Mouse (Mus musculus) neural tube, embryonic 14.5 days (tissue): ENCODE measurements at regions not wholly inside any gene's neighbourhood (a gene's known extent, or its start where the extent isn't known, plus 50 kb on each side); places are given as distances from the start of the nearest gene placed in this dataset.
A peak's percentile ranks its signal among the peaks of the same experiment; 100 is the strongest.

Experiments used
- ATAC-seq: fragments of 200-750 bp; cut with Nextera tagmentation; 2 replicates; pipeline ENCODE4 v1.8.0; 2017; ENCODE audit warnings: low read depth, mild to moderate bottlenecking, moderate TSS enrichment, moderate library complexity
- H3K27ac ChIP-seq: fragments of 300-500 bp; sonication (generic); 2 replicates; pipeline ENCODE4 v1.5.1; 2014; ENCODE audit warnings: low read depth, mild to moderate bottlenecking, control low read depth, low read length, moderate library complexity, mixed read lengths
- H3K27me3 ChIP-seq: fragments of 300-500 bp; sonication (generic); 2 replicates; pipeline ENCODE4 v1.6.1; 2014; ENCODE audit warnings: low read length; ENCODE audit not compliant: control insufficient read depth, insufficient read depth
- H3K36me3 ChIP-seq: fragments of 300-500 bp; sonication (generic); 2 replicates; pipeline ENCODE4 v1.6.1; 2014; ENCODE audit warnings: low read length, mixed read lengths; ENCODE audit not compliant: control insufficient read depth, insufficient read depth
- H3K4me1 ChIP-seq: fragments of 300-500 bp; sonication (generic); 2 replicates; pipeline ENCODE4 v1.6.1; 2014; ENCODE audit warnings: low read length; ENCODE audit not compliant: control insufficient read depth, insufficient read depth
- H3K4me2 ChIP-seq: fragments of 300-500 bp; sonication (generic); 2 replicates; pipeline ENCODE4 v1.6.1; 2014; ENCODE audit warnings: mild to moderate bottlenecking, low read depth, low read length, control low read depth
- H3K4me3 ChIP-seq: fragments of 300-500 bp; sonication (generic); 2 replicates; pipeline ENCODE4 v1.5.1; 2014; ENCODE audit warnings: low read depth, low read length, control low read depth, mixed read lengths
- H3K9ac ChIP-seq: fragments of 300-500 bp; sonication (generic); replicated peaks from 2 replicates; pipeline ENCODE4 v1.6.1; 2014; ENCODE audit warnings: low read depth, mild to moderate bottlenecking, control low read depth, low read length, mixed read lengths
- H3K9me3 ChIP-seq: fragments of 300-500 bp; sonication (generic); 2 replicates; pipeline ENCODE4 v1.6.1; 2016; ENCODE audit warnings: low read length; ENCODE audit not compliant: control insufficient read depth
- WGBS: fragments of 180-500 bp; shearing (Covaris S2); extraction: QIAGEN DNeasy Blood & Tissue Kit; methylation state at CpG from one replicate; pipeline ENCODE4 v1.1.7; 2014; 5-methylcytosine and 5-hydroxymethylcytosine counted together

GRCm38 (mm10) chr15:36719241-36719640 lies 288.3 kb downstream of the Zfp706 start:
- H3K36me3 ChIP-seq: no peaks in the 10 kb centered on the region
- no peak for ATAC-seq
- H3K9me3 ChIP-seq: no peaks in the 10 kb centered on the region
- no peak overlapping the region for H3K9ac ChIP-seq
- H3K4me1 ChIP-seq: 0 out of 2 replicates have a peak, but pooled peaks cover 3% of the 10 kb centered on the region
- no peak overlapping the region for H3K4me3 ChIP-seq
- WGBS: 83% methylated on average over 2 of the region's 2 CpGs
- no peak overlapping the region for H3K27ac ChIP-seq
- no peaks in the 10 kb centered on the region for H3K27me3 ChIP-seq
- H3K4me2 ChIP-seq: no peak overlapping the region

GRCm38 (mm10) chr15:36717835-36718234 lies 289.7 kb downstream of the Zfp706 start:
- Histone ChIP-seq H3K4me3 (no peak overlapping the region), H3K4me2 (no peak overlapping the region), H3K9me3 (no peaks in the 10 kb centered on the region), H3K36me3 (no peaks in the 10 kb centered on the region), H3K27ac (no peak overlapping the region), H3K27me3 (no peaks in the 10 kb centered on the region), H3K4me1 (0 out of 2 replicates have a peak, but pooled peaks cover 3% of the 10 kb centered on the region), H3K9ac (no peak overlapping the region)
- WGBS: 87% methylated on average over 6 of the region's 6 CpGs
- ATAC-seq: no peak

GRCm38 (mm10) chr15:36716686-36717038 lies 290.9 kb downstream of the Zfp706 start:
- H3K27ac ChIP-seq: peak overlapping the region; percentile 64; the same call in 1 of the 2 replicates
- ATAC-seq: no peak
- no peaks in the 10 kb centered on the region for H3K36me3 ChIP-seq
- 0 out of 2 replicates have a peak, but pooled peaks cover 3% of the 10 kb centered on the region for H3K4me1 ChIP-seq
- H3K4me2 ChIP-seq: peak overlapping the region; percentile 36; the same call in 1 of the 2 replicates
- H3K9me3 ChIP-seq: no peaks in the 10 kb centered on the region
- H3K27me3 ChIP-seq: no peaks in the 10 kb centered on the region
- no peak overlapping the region for H3K4me3 ChIP-seq
- 0 out of 2 replicates have a peak overlapping the region, but pooled peaks have one; percentile 22 for H3K9ac ChIP-seq

GRCm38 (mm10) chr15:36715745-36716685 lies 291.6 kb downstream of the Zfp706 start:
- ATAC-seq: peak; percentile 84

GRCm38 (mm10) chr15:36715159-36715558 lies 292.4 kb downstream of the Zfp706 start:
- 91% methylated on average over 6 of the region's 6 CpGs for WGBS
- no peak overlapping the region for H3K4me3 ChIP-seq
- H3K4me1 ChIP-seq: 0 out of 2 replicates have a peak, but pooled peaks cover 3% of the 10 kb centered on the region
- no peaks in the 10 kb centered on the region for H3K27me3 ChIP-seq
- H3K9ac ChIP-seq: no peak overlapping the region
- no peaks in the 10 kb centered on the region for H3K9me3 ChIP-seq
- no peaks in the 10 kb centered on the region for H3K36me3 ChIP-seq
- ATAC-seq: no peak
- no peak overlapping the region for H3K4me2 ChIP-seq
- no peak overlapping the region for H3K27ac ChIP-seq

More at GRCm38 (mm10) chr15:36715745-36716685, 291.6 kb downstream of the Zfp706 start:
- 0 out of 2 replicates have a peak, but pooled peaks cover 3% of the 10 kb centered on the region for H3K4me1 ChIP-seq
- H3K27me3 ChIP-seq: no peaks in the 10 kb centered on the region
- no peaks in the 10 kb centered on the region for H3K9me3 ChIP-seq
- WGBS: 24% methylated on average over 26 of the region's 26 CpGs
- peak overlapping the region; percentile 64; the same call in 1 of the 2 replicates for H3K27ac ChIP-seq
- no peak overlapping the region for H3K4me3 ChIP-seq
- peak overlapping the region; percentile 36; the same call in 1 of the 2 replicates for H3K4me2 ChIP-seq
- H3K9ac ChIP-seq: 0 out of 2 replicates have a peak overlapping the region, but pooled peaks have one; percentile 22
- no peaks in the 10 kb centered on the region for H3K36me3 ChIP-seq

GRCm38 (mm10) chr15:36709788-36710187 lies 297.8 kb downstream of the Zfp706 start:
- no peak for ATAC-seq
- H3K4me2 ChIP-seq: no peak overlapping the region
- no peak overlapping the region for H3K27ac ChIP-seq
- H3K4me3 ChIP-seq: no peak overlapping the region
- no peak overlapping the region for H3K9ac ChIP-seq
- WGBS: 66% methylated on average over 3 of the region's 3 CpGs
- no peaks in the 10 kb centered on the region for H3K27me3 ChIP-seq
- H3K36me3 ChIP-seq: no peaks in the 10 kb centered on the region
- no peaks in the 10 kb centered on the region for H3K9me3 ChIP-seq
- H3K4me1 ChIP-seq: no peaks in the 10 kb centered on the region

GRCm38 (mm10) chr15:36708471-36708870 lies 299.1 kb downstream of the Zfp706 start:
- H3K9ac ChIP-seq: no peak overlapping the region
- WGBS: 9% methylated on average over 3 of the region's 3 CpGs
- no peak overlapping the region for H3K27ac ChIP-seq
- H3K4me3 ChIP-seq: no peak overlapping the region
- no peaks in the 10 kb centered on the region for H3K27me3 ChIP-seq
- H3K9me3 ChIP-seq: no peaks in the 10 kb centered on the region
- H3K36me3 ChIP-seq: no peaks in the 10 kb centered on the region
- no peaks in the 10 kb centered on the region for H3K4me1 ChIP-seq
- peak; percentile 78; the same call in 1 of the 2 replicates for ATAC-seq
- no peak overlapping the region for H3K4me2 ChIP-seq

GRCm38 (mm10) chr15:36705990-36706389 lies 301.6 kb downstream of the Zfp706 start:
- Histone ChIP-seq H3K36me3 (no peaks in the 10 kb centered on the region), H3K27me3 (no peaks in the 10 kb centered on the region), H3K4me1 (no peaks in the 10 kb centered on the region), H3K27ac (no peak overlapping the region), H3K4me3 (no peak overlapping the region), H3K9me3 (no peaks in the 10 kb centered on the region), H3K4me2 (no peak overlapping the region), H3K9ac (no peak overlapping the region)
- WGBS: 28% methylated on average over 4 of the region's 4 CpGs
- ATAC-seq: peak; percentile 78; the same call in 1 of the 2 replicates

GRCm38 (mm10) chr15:36705391-36705790 lies 302.2 kb downstream of the Zfp706 start:
- H3K27me3 ChIP-seq: no peaks in the 10 kb centered on the region
- no peak for ATAC-seq
- no peak overlapping the region for H3K4me2 ChIP-seq
- H3K9ac ChIP-seq: no peak overlapping the region
- 48% methylated on average over 2 of the region's 2 CpGs for WGBS
- no peaks in the 10 kb centered on the region for H3K4me1 ChIP-seq
- no peaks in the 10 kb centered on the region for H3K9me3 ChIP-seq
- no peak overlapping the region for H3K27ac ChIP-seq
- no peak overlapping the region for H3K4me3 ChIP-seq
- no peaks in the 10 kb centered on the region for H3K36me3 ChIP-seq
